Mouse (Mus musculus) embryonic facial prominence, embryonic 15.5 days (tissue): ENCODE measurements around the gene Slc35c1. TPM values are rescaled to one million over a fixed set of nuclear protein-coding genes. Genes with fewer than 3 reads are reported as not detected.

Experiments
- polyA plus RNA-seq: library from polyadenylated mRNA; unstranded; fragments of >200 nt; fragmentation: Nextera tagmentation; extraction: Ambion mirVana; gene quantifications from 2 replicates; pipeline ENCODE4 v1.2.1, GENCODE M21; 2015

Gene Slc35c1
- polyA plus RNA-seq, 1 experiment from 2014 or later, result 18.4 TPM

Other genes starting within 250 kb of the Slc35c1 start
- gene Pex16, start 85.9 kb downstream of the Slc35c1 start, polyA plus RNA-seq, result 27.8 and 28.8 TPM in 2 replicates
- gene Large2, start 85.7 kb downstream of the Slc35c1 start, polyA plus RNA-seq, result 22.5 and 23.6 TPM in 2 replicates
- 3.4 and 6.3 TPM in 2 replicates for gene 1700029I15Rik, start 78.0 kb downstream of the Slc35c1 start, polyA plus RNA-seq
- 34.0 and 34.6 TPM in 2 replicates for gene Mapk8ip1, start 59.3 kb downstream of the Slc35c1 start, polyA plus RNA-seq
- 30.6 and 33.9 TPM in 2 replicates for gene Cry2, start 26.5 kb downstream of the Slc35c1 start, polyA plus RNA-seq
- 10.1 and 11.3 TPM in 2 replicates for gene Chst1, start 139.2 kb upstream of the Slc35c1 start, polyA plus RNA-seq